Mouse (Mus musculus) liver, adult 2 months (tissue): ENCODE results near the gene Mmp28. TPM values are rescaled to one million over a fixed set of nuclear protein-coding genes. Genes with fewer than 3 reads are reported as not detected.

Experiments used
- DNase-seq: peaks from one replicate; pipeline ENCODE4 v3.0.0-alpha.2; 2011; ENCODE audit warnings: low read depth, low spot score; ENCODE audit errors: extremely low read depth
- H3K27ac ChIP-seq: fragments of 200-500 bp; replicated peaks from 2 replicates; pipeline ENCODE4 v1.5.1; 2012; ENCODE audit warnings: low read depth, mild to moderate bottlenecking, control low read depth, inconsistent platforms, low read length; ENCODE audit not compliant: insufficient read depth
- H3K27me3 ChIP-seq: fragments of 200-500 bp; 2 replicates; pipeline ENCODE4 v1.6.1; 2012; ENCODE audit warnings: mild to moderate bottlenecking, moderate library complexity, low read length, inconsistent platforms; ENCODE audit not compliant: control insufficient read depth, insufficient read depth
- H3K36me3 ChIP-seq: fragments of 200-500 bp; 2 replicates; pipeline ENCODE4 v1.6.1; 2012; ENCODE audit warnings: low read length, inconsistent platforms; ENCODE audit not compliant: control insufficient read depth, insufficient read depth
- H3K4me1 ChIP-seq: fragments of 200-500 bp; 2 replicates; pipeline ENCODE4 v1.6.1; 2011; ENCODE audit warnings: low read length; ENCODE audit not compliant: control insufficient read depth, insufficient read depth
- H3K4me3 ChIP-seq: fragments of 200-500 bp; 2 replicates; pipeline ENCODE4 v1.5.1; 2011; ENCODE audit warnings: low read depth, mild to moderate bottlenecking, control low read depth, low read length, moderate library complexity; ENCODE audit not compliant: insufficient read depth
- H3K79me2 ChIP-seq: fragments of 200-500 bp; 2 replicates; pipeline ENCODE4 v1.6.1; 2012; ENCODE audit warnings: inconsistent platforms, mild to moderate bottlenecking, low read length, moderate library complexity; ENCODE audit not compliant: control insufficient read depth, insufficient read depth
- H3K9ac ChIP-seq: fragments of 200-500 bp; 2 replicates; pipeline ENCODE4 v1.6.1; 2012; ENCODE audit warnings: low read depth, mild to moderate bottlenecking, control low read depth, inconsistent platforms, low read length
- CTCF ChIP-seq: fragments of 200-500 bp; IDR thresholded peaks from 2 replicates; pipeline ENCODE4 v1.5.1; 2011; ENCODE audit warnings: low read depth, low read length, control low read depth
- POLR2A ChIP-seq: fragments of 200-500 bp; IDR thresholded peaks from 2 replicates; pipeline ENCODE4 v1.6.1; 2011; ENCODE audit warnings: low read length, control low read depth; ENCODE audit not compliant: insufficient read depth; ENCODE audit errors: extremely low read depth
- WGBS: fragments of 180-500 bp; shearing (Covaris S2); methylation state at CpG from one replicate; pipeline ENCODE4 v1.1.7; 2018; 5-methylcytosine and 5-hydroxymethylcytosine counted together
- polyA plus RNA-seq: library from polyadenylated mRNA; depleted of rRNA; stranded (reverse); fragments of >200 nt; gene quantifications from 2 replicates; pipeline ENCODE4 v1.2.3, GENCODE M21; 2012
- total RNA-seq: library from RNA; depleted of rRNA; stranded (reverse); fragments of >200 nt; gene quantifications from 2 replicates; pipeline ENCODE4 v1.2.3, GENCODE M21; 2014

Mmp28 gene
- total and polyA plus RNA-seq, 2 experiments, result 0.18 to 0.26 TPM

GRCm38 (mm10) chr11:83461462-83462027 lies 1.3 kb downstream of the Mmp28 start:
- no peak overlapping the region for H3K9ac ChIP-seq
- 89% methylated on average over 10 of the region's 10 CpGs for WGBS
- DNase-seq, result no peak
- H3K27me3 ChIP-seq, result no peaks in the 10 kb centered on the region
- H3K79me2 ChIP-seq, result no peaks in the 10 kb centered on the region
- H3K4me1 ChIP-seq, result no peaks in the 10 kb centered on the region; the same call in 1 of the 2 replicates
- H3K4me3 ChIP-seq, result no peak overlapping the region
- H3K27ac ChIP-seq, result no peak overlapping the region
- TF ChIP-seq POLR2A (no peak), CTCF (no peak)
- H3K36me3 ChIP-seq, result no peaks in the 10 kb centered on the region

GRCm38 (mm10) chr11:83457912-83458601 lies 4.8 kb downstream of the Mmp28 start:
- DNase-seq, result no peak
- WGBS, result 82% methylated on average over 9 of the region's 9 CpGs
- no peak for TF ChIP-seq CTCF
- no peak overlapping the region for H3K27ac ChIP-seq
- no peaks in the 10 kb centered on the region for H3K79me2 ChIP-seq
- H3K4me1 ChIP-seq, result no peaks in the 10 kb centered on the region
- H3K27me3 ChIP-seq, result no peaks in the 10 kb centered on the region
- H3K4me3 ChIP-seq, result no peak overlapping the region
- H3K36me3 ChIP-seq, result no peaks in the 10 kb centered on the region
- no peak overlapping the region for H3K9ac ChIP-seq

- Histone ChIP-seq H3K4me1 (no peaks in the 10 kb centered on the region), H3K9ac (no peak overlapping the region), H3K27ac (no peak overlapping the region), H3K79me2 (no peaks in the 10 kb centered on the region), H3K36me3 (no peaks in the 10 kb centered on the region), H3K4me3 (no peak overlapping the region), H3K27me3 (no peaks in the 10 kb centered on the region)
- 71% methylated on average over 7 of the region's 7 CpGs for WGBS
- no peak for DNase-seq
- TF ChIP-seq POLR2A (no peak), CTCF (no peak)
Observed at GRCm38 (mm10) chr11:83457257-83457656, 5.6 kb downstream of the Mmp28 start.

GRCm38 (mm10) chr11:83455608-83456007 lies 7.3 kb downstream of the Mmp28 start:
- H3K36me3 ChIP-seq, result no peaks in the 10 kb centered on the region
- no peaks in the 10 kb centered on the region for H3K4me1 ChIP-seq
- H3K27ac ChIP-seq, result no peak overlapping the region
- TF ChIP-seq CTCF, result no peak
- no peak for TF ChIP-seq POLR2A
- H3K9ac ChIP-seq, result no peak overlapping the region
- DNase-seq, result no peak
- no peak overlapping the region for H3K4me3 ChIP-seq
- 89% methylated on average over 3 of the region's 3 CpGs for WGBS
- no peaks in the 10 kb centered on the region for H3K79me2 ChIP-seq
- no peaks in the 10 kb centered on the region for H3K27me3 ChIP-seq

GRCm38 (mm10) chr11:83454548-83454947 lies 8.3 kb downstream of the Mmp28 start:
- Histone ChIP-seq H3K4me3 (no peak overlapping the region), H3K79me2 (no peaks in the 10 kb centered on the region), H3K36me3 (no peaks in the 10 kb centered on the region), H3K27me3 (no peaks in the 10 kb centered on the region), H3K27ac (no peak overlapping the region), H3K9ac (no peak overlapping the region), H3K4me1 (no peaks in the 10 kb centered on the region)
- WGBS, result 28% methylated on average over 4 of the region's 4 CpGs
- no peak for TF ChIP-seq POLR2A
- no peak for DNase-seq

- Histone ChIP-seq H3K36me3 (no peaks in the 10 kb centered on the region), H3K4me1 (peaks cover 3% of the 10 kb centered on the region; the same call in 1 of the 2 replicates), H3K27me3 (no peaks in the 10 kb centered on the region), H3K79me2 (no peaks in the 10 kb centered on the region), H3K27ac (no peak overlapping the region), H3K9ac (no peak overlapping the region), H3K4me3 (no peak overlapping the region)
- DNase-seq, result no peak
- TF ChIP-seq POLR2A, result no peak
- no peak for TF ChIP-seq CTCF
- 87% methylated on average over 10 of the region's 10 CpGs for WGBS
Observed at GRCm38 (mm10) chr11:83451281-83451680, 11.6 kb downstream of the Mmp28 start.
